Mouse (Mus musculus): Measurements from ENCODE around the gene Akap13.

DNA sequence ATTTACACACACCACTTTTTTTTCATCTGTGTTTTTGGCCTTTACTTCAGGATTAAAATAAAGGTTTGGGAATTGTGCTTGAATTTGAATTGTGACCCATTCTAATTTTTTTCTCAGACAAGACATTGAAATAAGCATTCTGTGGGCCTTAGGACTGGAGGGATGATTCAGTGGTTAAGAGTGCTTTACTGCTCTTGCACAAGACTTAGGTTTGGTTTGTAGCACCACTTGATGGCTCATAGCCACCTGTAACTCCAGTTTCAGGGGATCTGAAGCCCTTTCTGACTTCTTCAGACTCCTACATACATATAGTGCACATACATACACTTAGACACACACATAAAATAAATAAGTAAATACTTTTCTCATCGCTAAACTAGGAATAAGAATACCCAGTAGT is 105.8 kb downstream of the Akap13 start:
- TF ChIP-seq CTCF (IDR thresholded peaks at IDR 0.05; ENCODE audit: low read depth) (no peak), EP300 (IDR thresholded peaks at IDR 0.05; ENCODE audit: low read depth) (no peak)
